Mouse (Mus musculus): ENCODE results near the gene Tmem220. TPM values are rescaled to one million over a fixed set of nuclear protein-coding genes. Genes with fewer than 3 reads are reported as not detected.

Tmem220 gene
- total RNA-seq, 1 experiment, result 1.6 TPM

- peaks cover 7 to 9% of the 10 kb centered on the region in 2 experiments; a peak in 2 of 4 replicates for H3K4me1 ChIP-seq (ENCODE audit: control insufficient read depth in 2 of 2, insufficient read depth in 2 of 2, low read length in 2 of 2, poor library complexity in 1 of 2)
- no peak overlapping the region for H3K9ac ChIP-seq (ENCODE audit: insufficient read depth, low read depth, low read length, poor library complexity, severe bottlenecking)
- no peak overlapping the region for H3K27ac ChIP-seq (ENCODE audit: insufficient read depth, low read depth, low read length, poor library complexity, severe bottlenecking)
- H3K4me3 ChIP-seq (ENCODE audit: insufficient read depth in 1 of 2, low read depth in 1 of 2, low read length in 2 of 2, poor library complexity in 1 of 2, severe bottlenecking in 1 of 2), result no peak overlapping the region
- H3K36me3 ChIP-seq (ENCODE audit: control insufficient read depth, insufficient read depth, low read length, poor library complexity, severe bottlenecking), result peaks cover 13% of the 10 kb centered on the region
- TF ChIP-seq ZNF384 (IDR thresholded peaks at IDR 0.05; ENCODE audit: low read depth, low read length) (no peak), MAFK (IDR thresholded peaks at IDR 0.05; ENCODE audit: insufficient read depth, low read depth, low read length) (no peak), CHD2 (IDR thresholded peaks at IDR 0.05; ENCODE audit: low read depth, low read length) (no peak), ZC3H11A (IDR thresholded peaks at IDR 0.05; ENCODE audit: borderline replicate concordance, low read depth, low read length) (no peak), HCFC1 (IDR thresholded peaks at IDR 0.05; ENCODE audit: borderline replicate concordance, insufficient read depth, low read length) (no peak)
- in situ Hi-C loops (cut with MboI; ENCODE audit: low sequenced_read_pairs in 2 of 2, unreplicated experiment in 2 of 2), result loop anchor here in 1 of 2 experiments (25.0 kb wide), 1 partner anchor 1233 kb away; the partner anchor contains the start of gene Zkscan6
- no peak for DNase-seq (ENCODE audit: low read depth, low spot score)
- H3K9me3 ChIP-seq (ENCODE audit: control insufficient read depth, insufficient read depth, low read depth, low read length), result no peaks in the 10 kb centered on the region
These were observed 20.0 kb downstream of the Tmem220 start for GRCm38 (mm10) chr11:67044959-67045358.

GRCm38 (mm10) chr11:67047199-67047598 is 22.2 kb downstream of the Tmem220 start:
- no peak for DNase-seq (ENCODE audit: low read depth, low spot score)
- Histone ChIP-seq H3K9me3 (ENCODE audit: control insufficient read depth, insufficient read depth, low read depth, low read length) (no peaks in the 10 kb centered on the region), H3K4me1 (ENCODE audit: control insufficient read depth in 2 of 2, insufficient read depth in 2 of 2, low read length in 2 of 2, poor library complexity in 1 of 2) (peaks cover 7 to 10% of the 10 kb centered on the region in 2 experiments; a peak in 2 of 4 replicates), H3K36me3 (ENCODE audit: control insufficient read depth, insufficient read depth, low read length, poor library complexity, severe bottlenecking) (peaks cover 6% of the 10 kb centered on the region; the same call in 1 of the 2 replicates), H3K4me3 (ENCODE audit: insufficient read depth in 1 of 2, low read depth in 1 of 2, low read length in 2 of 2, poor library complexity in 1 of 2, severe bottlenecking in 1 of 2) (no peak overlapping the region), H3K9ac (ENCODE audit: insufficient read depth, low read depth, low read length, poor library complexity, severe bottlenecking) (no peak overlapping the region), H3K27ac (ENCODE audit: insufficient read depth, low read depth, low read length, poor library complexity, severe bottlenecking) (no peak overlapping the region)
- no peak for TF ChIP-seq ZNF384 (IDR thresholded peaks at IDR 0.05; ENCODE audit: low read depth, low read length)
- TF ChIP-seq CHD2 (IDR thresholded peaks at IDR 0.05; ENCODE audit: low read depth, low read length), result no peak
- TF ChIP-seq HCFC1 (IDR thresholded peaks at IDR 0.05; ENCODE audit: borderline replicate concordance, insufficient read depth, low read length), result no peak
- TF ChIP-seq ZC3H11A (IDR thresholded peaks at IDR 0.05; ENCODE audit: borderline replicate concordance, low read depth, low read length), result no peak
- no peak for TF ChIP-seq MAFK (IDR thresholded peaks at IDR 0.05; ENCODE audit: insufficient read depth, low read depth, low read length)
- in situ Hi-C loops (cut with MboI; ENCODE audit: low sequenced_read_pairs in 2 of 2, unreplicated experiment in 2 of 2), result loop anchor here in 1 of 2 experiments (25.0 kb wide), 1 partner anchor 1235 kb away; the partner anchor contains the start of gene Zkscan6

GRCm38 (mm10) chr11:67048496-67048895 is 23.5 kb downstream of the Tmem220 start:
- H3K4me3 ChIP-seq (ENCODE audit: insufficient read depth in 1 of 2, low read depth in 1 of 2, low read length in 2 of 2, poor library complexity in 1 of 2, severe bottlenecking in 1 of 2), result no peak overlapping the region
- in situ Hi-C loops (cut with MboI; ENCODE audit: low sequenced_read_pairs in 2 of 2, unreplicated experiment in 2 of 2), result loop anchor here in 1 of 2 experiments (25.0 kb wide), 1 partner anchor 1236 kb away; the partner anchor contains the start of gene Zkscan6
- TF ChIP-seq CHD2 (IDR thresholded peaks at IDR 0.05; ENCODE audit: low read depth, low read length) (no peak), MAFK (IDR thresholded peaks at IDR 0.05; ENCODE audit: insufficient read depth, low read depth, low read length) (no peak), ZC3H11A (IDR thresholded peaks at IDR 0.05; ENCODE audit: borderline replicate concordance, low read depth, low read length) (no peak), ZNF384 (IDR thresholded peaks at IDR 0.05; ENCODE audit: low read depth, low read length) (no peak), HCFC1 (IDR thresholded peaks at IDR 0.05; ENCODE audit: borderline replicate concordance, insufficient read depth, low read length) (no peak)
- H3K9ac ChIP-seq (ENCODE audit: insufficient read depth, low read depth, low read length, poor library complexity, severe bottlenecking), result peak overlapping the region; percentile 16; the same call in 1 of the 2 replicates
- peaks cover 4 to 10% of the 10 kb centered on the region in 2 experiments; a peak in 2 of 4 replicates for H3K4me1 ChIP-seq (ENCODE audit: control insufficient read depth in 2 of 2, insufficient read depth in 2 of 2, low read length in 2 of 2, poor library complexity in 1 of 2)
- no peaks in the 10 kb centered on the region for H3K9me3 ChIP-seq (ENCODE audit: control insufficient read depth, insufficient read depth, low read depth, low read length)
- H3K27ac ChIP-seq (ENCODE audit: insufficient read depth, low read depth, low read length, poor library complexity, severe bottlenecking), result peak overlapping the region; percentile 4; the same call in 1 of the 2 replicates
- peaks cover 6% of the 10 kb centered on the region; the same call in 1 of the 2 replicates for H3K36me3 ChIP-seq (ENCODE audit: control insufficient read depth, insufficient read depth, low read length, poor library complexity, severe bottlenecking)
- no peak for DNase-seq (ENCODE audit: low read depth, low spot score)

- Histone ChIP-seq H3K9me3 (ENCODE audit: control insufficient read depth, insufficient read depth, low read depth, low read length) (no peaks in the 10 kb centered on the region), H3K27ac (ENCODE audit: insufficient read depth, low read depth, low read length, poor library complexity, severe bottlenecking) (no peak overlapping the region), H3K9ac (ENCODE audit: insufficient read depth, low read depth, low read length, poor library complexity, severe bottlenecking) (no peak overlapping the region), H3K4me1 (ENCODE audit: control insufficient read depth in 2 of 2, insufficient read depth in 2 of 2, low read length in 2 of 2, poor library complexity in 1 of 2) (peaks cover 5 to 10% of the 10 kb centered on the region in 2 experiments; a peak in 3 of 4 replicates), H3K36me3 (ENCODE audit: control insufficient read depth, insufficient read depth, low read length, poor library complexity, severe bottlenecking) (peaks cover 7% of the 10 kb centered on the region; the same call in 1 of the 2 replicates), H3K4me3 (ENCODE audit: insufficient read depth in 1 of 2, low read depth in 1 of 2, low read length in 2 of 2, poor library complexity in 1 of 2, severe bottlenecking in 1 of 2) (no peak overlapping the region)
- no peak for DNase-seq (ENCODE audit: low read depth, low spot score)
- TF ChIP-seq MAFK (IDR thresholded peaks at IDR 0.05; ENCODE audit: insufficient read depth, low read depth, low read length), result no peak
- TF ChIP-seq HCFC1 (IDR thresholded peaks at IDR 0.05; ENCODE audit: borderline replicate concordance, insufficient read depth, low read length), result no peak
- TF ChIP-seq CHD2 (IDR thresholded peaks at IDR 0.05; ENCODE audit: low read depth, low read length), result no peak
- no peak for TF ChIP-seq ZNF384 (IDR thresholded peaks at IDR 0.05; ENCODE audit: low read depth, low read length)
- no peak for TF ChIP-seq ZC3H11A (IDR thresholded peaks at IDR 0.05; ENCODE audit: borderline replicate concordance, low read depth, low read length)
- in situ Hi-C loops (cut with MboI; ENCODE audit: low sequenced_read_pairs in 2 of 2, unreplicated experiment in 2 of 2), result loop anchor here in 1 of 2 experiments (25.0 kb wide), 1 partner anchor 1237 kb away; the partner anchor contains the start of gene Zkscan6
These were observed 24.3 kb downstream of the Tmem220 start for GRCm38 (mm10) chr11:67049256-67049655.

All from ES-E14 (cell line).